Mouse (Mus musculus) layer of hippocampus, adult 11-12 months (tissue): ENCODE measurements around the gene Serpinb1c.
"Not testable (repeated sequence)": the region's sequence is repeated elsewhere in the genome, so short reads cannot be mapped to it uniquely, and the experiment has no call there.

Experiments
- DNase-seq: peaks from one replicate; pipeline ENCODE4 v3.0.0; 2022; ENCODE audit warnings: low spot score

The Serpinb1c gene

GRCm38 (mm10) chr13:32898111-32898510 is at the start of gene Serpinb1c:
Serpinb1c (minus strand) TSS chr13:32898211.
- DNase-seq = no peak

GRCm38 (mm10) chr13:32939191-32939590 is 41.2 kb upstream of the Serpinb1c start:
- not testable (repeated sequence) for DNase-seq

- DNase-seq = not testable (repeated sequence)
These were observed 40.3 kb upstream of the Serpinb1c start for GRCm38 (mm10) chr13:32938275-32938674.

- DNase-seq = no peak
These were observed 36.8 kb upstream of the Serpinb1c start for GRCm38 (mm10) chr13:32934706-32935381.

GRCm38 (mm10) chr13:32929107-32929750 is 31.2 kb upstream of the Serpinb1c start:
- DNase-seq = no peak

GRCm38 (mm10) chr13:32927241-32927640 is 29.2 kb upstream of the Serpinb1c start:
- no peak for DNase-seq

GRCm38 (mm10) chr13:32926661-32927060 is 28.6 kb upstream of the Serpinb1c start:
- DNase-seq = no peak

- DNase-seq = no peak
These were observed 26.8 kb upstream of the Serpinb1c start for GRCm38 (mm10) chr13:32924578-32925360.

- no peak for DNase-seq
These were observed 24.6 kb upstream of the Serpinb1c start for GRCm38 (mm10) chr13:32922622-32923021.

- no peak for DNase-seq
These were observed 14.9 kb upstream of the Serpinb1c start for GRCm38 (mm10) chr13:32912770-32913380.

- no peak for DNase-seq
These were observed 10.2 kb upstream of the Serpinb1c start for GRCm38 (mm10) chr13:32908182-32908581.

- DNase-seq = peak; percentile 93
These were observed 5.3 kb upstream of the Serpinb1c start for GRCm38 (mm10) chr13:32903211-32903873.

- peak; percentile 74 for DNase-seq
These were observed 4.5 kb upstream of the Serpinb1c start for GRCm38 (mm10) chr13:32902481-32903015.

GRCm38 (mm10) chr13:32900639-32901038 is 2.6 kb upstream of the Serpinb1c start:
- peak; percentile 40 for DNase-seq

- DNase-seq = not testable (repeated sequence)
These were observed 1.1 kb upstream of the Serpinb1c start for GRCm38 (mm10) chr13:32899114-32899513.

GRCm38 (mm10) chr13:32896931-32897330 is 1.1 kb downstream of the Serpinb1c start:
- no peak for DNase-seq

GRCm38 (mm10) chr13:32884755-32885154 is 13.3 kb downstream of the Serpinb1c start:
- no peak for DNase-seq

- DNase-seq = no peak
These were observed 24.1 kb downstream of the Serpinb1c start for GRCm38 (mm10) chr13:32873862-32874261.

GRCm38 (mm10) chr13:32868843-32869242 is 29.2 kb downstream of the Serpinb1c start:
- no peak for DNase-seq

GRCm38 (mm10) chr13:32868233-32868632 is 29.8 kb downstream of the Serpinb1c start:
- DNase-seq = not testable (repeated sequence)

- DNase-seq = no peak
These were observed 31.0 kb downstream of the Serpinb1c start for GRCm38 (mm10) chr13:32867030-32867429.
